Mouse (Mus musculus) midbrain, embryonic 13.5 days (tissue): ENCODE results near the gene Gpr137. TPM values are rescaled to one million over a fixed set of nuclear protein-coding genes. Genes with fewer than 3 reads are reported as not detected.
"Not testable (repeated sequence)": the region's sequence is repeated elsewhere in the genome, so short reads cannot be mapped to it uniquely, and the experiment has no call there.

Experiments used
- ATAC-seq: fragments of 200-750 bp; cut with Nextera tagmentation; 2 replicates; pipeline ENCODE4 v1.8.0; 2017; ENCODE audit warnings: mild to moderate bottlenecking, moderate TSS enrichment, moderate library complexity
- H3K27ac ChIP-seq: fragments of 300-500 bp; sonication (generic); 2 replicates; pipeline ENCODE4 v1.5.1; 2015; ENCODE audit warnings: inconsistent platforms, mild to moderate bottlenecking, moderate library complexity
- H3K27me3 ChIP-seq: fragments of 300-500 bp; sonication (generic); 2 replicates; pipeline ENCODE4 v1.6.1; 2015; ENCODE audit warnings: mild to moderate bottlenecking, inconsistent platforms
- H3K36me3 ChIP-seq: fragments of 300-500 bp; sonication (generic); 2 replicates; pipeline ENCODE4 v1.6.1; 2015; ENCODE audit warnings: mild to moderate bottlenecking, inconsistent platforms
- H3K4me1 ChIP-seq: fragments of 300-500 bp; sonication (generic); replicated peaks from 2 replicates; pipeline ENCODE4 v1.6.1; 2015; ENCODE audit warnings: inconsistent platforms
- H3K4me2 ChIP-seq: fragments of 300-500 bp; sonication (generic); replicated peaks from 2 replicates; pipeline ENCODE4 v1.6.1; 2015; ENCODE audit warnings: moderate library complexity, mild to moderate bottlenecking, inconsistent platforms
- H3K4me3 ChIP-seq: fragments of 300-500 bp; sonication (generic); replicated peaks from 2 replicates; pipeline ENCODE4 v1.5.1; 2015; ENCODE audit warnings: mild to moderate bottlenecking, inconsistent platforms
- H3K9ac ChIP-seq: fragments of 300-500 bp; sonication (generic); replicated peaks from 2 replicates; pipeline ENCODE4 v1.6.1; 2015; ENCODE audit warnings: mild to moderate bottlenecking, inconsistent platforms
- H3K9me3 ChIP-seq: fragments of 300-500 bp; sonication (generic); 2 replicates; pipeline ENCODE4 v1.6.1; 2016; ENCODE audit warnings: mild to moderate bottlenecking, inconsistent platforms
- WGBS: fragments of 180-500 bp; shearing (Covaris S2); methylation state at CpG from one replicate; pipeline ENCODE4 v1.1.7; 2015; 5-methylcytosine and 5-hydroxymethylcytosine counted together
- microRNA-seq: library from miRNA; unstranded; fragments of <30 nt; microRNA quantifications from one replicate; pipeline ENCODE4, GENCODE M21; 2016
- polyA plus RNA-seq: library from polyadenylated mRNA; unstranded; fragments of >200 nt; fragmentation: Nextera tagmentation; extraction: Ambion mirVana; gene quantifications from 2 replicates; pipeline ENCODE4 v1.2.1, GENCODE M21; 2015

The Gpr137 gene
- polyA plus RNA-seq, 1 experiment from 2014 or later, result 50.3 TPM

DNA sequence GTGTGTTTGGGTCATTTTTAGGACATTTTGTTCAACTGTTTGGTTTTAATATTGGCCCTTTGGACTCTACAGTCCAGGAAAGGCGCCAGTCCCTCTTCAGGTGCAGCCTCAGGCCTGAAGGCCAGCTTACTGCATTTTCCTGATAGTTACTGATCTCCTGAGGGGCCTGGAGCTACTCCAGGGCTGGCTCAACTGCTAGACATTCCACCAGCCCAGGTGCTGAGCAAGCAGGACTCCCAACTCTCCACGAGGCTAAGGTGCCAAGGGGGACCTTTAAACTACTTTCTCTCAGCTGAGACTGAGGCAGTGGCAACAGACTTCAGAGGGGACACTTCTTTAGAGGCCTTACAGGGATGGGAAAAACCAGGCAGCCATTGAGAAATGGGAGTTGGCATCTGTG is 37.4 kb downstream of the Gpr137 start:
- H3K27me3 ChIP-seq, result no peaks in the 10 kb centered on the region
- peaks cover 22% of the 10 kb centered on the region for H3K4me1 ChIP-seq
- H3K27ac ChIP-seq, result no peak overlapping the region
- no peak overlapping the region for H3K4me3 ChIP-seq
- no peak overlapping the region for H3K9ac ChIP-seq
- H3K36me3 ChIP-seq, result peaks cover 36% of the 10 kb centered on the region
- H3K9me3 ChIP-seq, result no peaks in the 10 kb centered on the region
- 82% methylated on average over 2 of the region's 2 CpGs for WGBS
- H3K4me2 ChIP-seq, result no peak overlapping the region
- no peak for ATAC-seq

GRCm38 (mm10) chr19:6903031-6903430 is 39.2 kb downstream of the Gpr137 start:
- H3K9me3 ChIP-seq, result no peaks in the 10 kb centered on the region
- no peaks in the 10 kb centered on the region for H3K27me3 ChIP-seq
- ATAC-seq, result no peak
- no peak overlapping the region for H3K27ac ChIP-seq
- H3K4me1 ChIP-seq, result peaks cover 9% of the 10 kb centered on the region
- WGBS, result 83% methylated on average over 1 of the region's 1 CpGs
- no peak overlapping the region for H3K4me3 ChIP-seq
- no peak overlapping the region for H3K9ac ChIP-seq
- H3K4me2 ChIP-seq, result no peak overlapping the region
- H3K36me3 ChIP-seq, result peaks cover 36% of the 10 kb centered on the region

GRCm38 (mm10) chr19:6899641-6900040 is 42.6 kb downstream of the Gpr137 start:
- no peak for ATAC-seq
- H3K9me3 ChIP-seq, result 0 out of 2 replicates have a peak, but pooled peaks cover 4% of the 10 kb centered on the region
- H3K36me3 ChIP-seq, result peaks cover 12% of the 10 kb centered on the region
- H3K4me1 ChIP-seq, result no peaks in the 10 kb centered on the region
- 82% methylated on average over 4 of the region's 4 CpGs for WGBS
- no peak overlapping the region for H3K4me2 ChIP-seq
- no peak overlapping the region for H3K27ac ChIP-seq
- H3K4me3 ChIP-seq, result no peak overlapping the region
- no peak overlapping the region for H3K9ac ChIP-seq
- H3K27me3 ChIP-seq, result no peaks in the 10 kb centered on the region

- not testable (repeated sequence) for ATAC-seq, H3K9me3 ChIP-seq, H3K27me3 ChIP-seq, H3K9ac ChIP-seq, H3K4me1 ChIP-seq, H3K4me2 ChIP-seq, H3K36me3 ChIP-seq, H3K27ac ChIP-seq, H3K4me3 ChIP-seq
- 88% methylated on average over 18 of the region's 18 CpGs for WGBS
Measured at GRCm38 (mm10) chr19:6895608-6896305, 46.5 kb downstream of the Gpr137 start.

- 94% methylated on average over 14 of the region's 14 CpGs for WGBS
- Histone ChIP-seq H3K4me1 (no peaks in the 10 kb centered on the region), H3K4me3 (no peak overlapping the region), H3K27ac (no peak overlapping the region), H3K9me3 (0 out of 2 replicates have a peak, but pooled peaks cover 4% of the 10 kb centered on the region), H3K36me3 (no peaks in the 10 kb centered on the region), H3K9ac (no peak overlapping the region), H3K4me2 (no peak overlapping the region), H3K27me3 (no peaks in the 10 kb centered on the region)
- ATAC-seq, result no peak
Measured at GRCm38 (mm10) chr19:6893731-6894451, 48.4 kb downstream of the Gpr137 start.

- Histone ChIP-seq H3K4me3 (no peak overlapping the region), H3K27me3 (no peaks in the 10 kb centered on the region), H3K36me3 (no peaks in the 10 kb centered on the region), H3K27ac (no peak overlapping the region), H3K4me1 (no peaks in the 10 kb centered on the region), H3K9me3 (0 out of 2 replicates have a peak, but pooled peaks cover 4% of the 10 kb centered on the region), H3K9ac (no peak overlapping the region), H3K4me2 (no peak overlapping the region)
- WGBS, result 75% methylated on average over 4 of the region's 4 CpGs
- ATAC-seq, result no peak
Measured at GRCm38 (mm10) chr19:6892512-6892911, 49.8 kb downstream of the Gpr137 start.

Small RNA genes lying within 50 kb of the gene (microRNA-seq; reads per million reads assigned to microRNA genes)
- 1.9 reads per million for gene Mir6990

Other genes with a start within 250 kb of the Gpr137 start
- gene Rps6ka4, start 101.8 kb downstream of the Gpr137 start, polyA plus RNA-seq, result 4.9 and 5.4 TPM in 2 replicates
- gene Ccdc88b, start 84.3 kb downstream of the Gpr137 start, polyA plus RNA-seq, result 0.22 and 0.51 TPM in 2 replicates
- 136 and 139 TPM in 2 replicates for gene Trmt112, start 32.8 kb downstream of the Gpr137 start, polyA plus RNA-seq
- gene Prdx5, start 32.4 kb downstream of the Gpr137 start, polyA plus RNA-seq, result 231 and 236 TPM in 2 replicates
- gene Esrra, start 20.7 kb downstream of the Gpr137 start, polyA plus RNA-seq, result 14.5 and 18.3 TPM in 2 replicates
- gene Catsperz, start 17.1 kb downstream of the Gpr137 start, polyA plus RNA-seq, result 0.55 TPM in 1 of 2 replicates, not detected in the other
- gene Kcnk4, start 8.0 kb downstream of the Gpr137 start, polyA plus RNA-seq, result 0.28 and 0.79 TPM in 2 replicates
- gene Bad, start 619 bp downstream of the Gpr137 start, polyA plus RNA-seq, result 75.5 and 84.3 TPM in 2 replicates
- 116 and 151 TPM in 2 replicates for gene Ppp1r14b, start 32.5 kb upstream of the Gpr137 start, polyA plus RNA-seq
- gene Plcb3, start 34.0 kb upstream of the Gpr137 start, polyA plus RNA-seq, result 9.6 and 11.6 TPM in 2 replicates
- 88.5 and 100 TPM in 2 replicates for gene Fkbp2, start 38.0 kb upstream of the Gpr137 start, polyA plus RNA-seq
- gene Vegfb, start 45.2 kb upstream of the Gpr137 start, polyA plus RNA-seq, result 23.2 and 28.3 TPM in 2 replicates
- 24.2 and 25.4 TPM in 2 replicates for gene Dnajc4, start 50.1 kb upstream of the Gpr137 start, polyA plus RNA-seq
- 20.2 and 21.7 TPM in 2 replicates for gene Nudt22, start 53.6 kb upstream of the Gpr137 start, polyA plus RNA-seq
- gene Trpt1, start 53.7 kb upstream of the Gpr137 start, polyA plus RNA-seq, result 15.6 and 15.8 TPM in 2 replicates
- 3.9 and 4.8 TPM in 2 replicates for gene Fermt3, start 77.0 kb upstream of the Gpr137 start, polyA plus RNA-seq
- gene Stip1, start 97.5 kb upstream of the Gpr137 start, polyA plus RNA-seq, result 258 and 273 TPM in 2 replicates
- 2.9 and 3.0 TPM in 2 replicates for gene Macrod1, start 114.3 kb upstream of the Gpr137 start, polyA plus RNA-seq
- gene Flrt1, start 163.2 kb upstream of the Gpr137 start, polyA plus RNA-seq, result 8.3 and 9.2 TPM in 2 replicates